Mouse (Mus musculus) kidney, adult 18-20 months (tissue): Measurements from ENCODE around the gene Card10.

ENCODE experiments used
- DNase-seq: peaks from one replicate; pipeline ENCODE4 v3.0.0; 2021

The Card10 gene

DNA sequence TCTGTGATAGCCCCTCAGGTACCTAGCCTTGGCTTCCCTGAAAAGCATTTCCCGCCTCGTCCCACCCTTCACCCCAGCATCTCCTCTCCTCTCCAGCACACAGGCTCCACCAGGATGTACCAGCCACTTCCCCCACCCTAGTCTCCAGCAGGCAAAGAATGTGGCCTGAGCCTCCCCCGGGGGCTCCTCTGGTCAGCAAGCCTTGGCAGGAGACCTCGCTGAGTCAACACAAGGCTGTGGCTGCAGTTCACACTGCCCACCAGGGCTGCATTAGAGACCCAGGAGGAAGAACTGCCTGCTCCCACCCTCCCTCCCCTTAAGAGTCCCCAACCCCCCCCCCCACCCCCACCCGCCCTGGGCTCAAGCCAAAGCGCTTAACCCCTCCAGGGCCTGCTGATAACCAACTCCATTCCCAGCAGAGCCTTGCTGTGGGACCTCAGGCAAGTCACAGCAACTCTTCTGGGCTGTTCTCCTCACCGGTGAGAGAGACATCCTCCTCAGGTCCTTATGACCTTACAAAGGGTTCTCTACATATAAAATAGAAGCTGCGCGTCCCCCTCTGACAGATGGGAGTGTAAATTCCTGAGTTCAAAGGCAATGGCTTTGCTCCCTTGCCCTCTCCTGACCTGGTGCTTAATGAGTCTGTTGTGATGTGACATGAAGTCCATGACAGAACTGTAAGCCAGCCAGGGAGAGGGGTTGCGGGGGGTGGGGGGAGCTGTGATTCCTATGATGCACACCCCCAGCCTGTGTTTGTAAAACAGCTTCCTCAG lies 31.6 kb upstream of the Card10 start:
- peak; percentile 28 for DNase-seq

DNA sequence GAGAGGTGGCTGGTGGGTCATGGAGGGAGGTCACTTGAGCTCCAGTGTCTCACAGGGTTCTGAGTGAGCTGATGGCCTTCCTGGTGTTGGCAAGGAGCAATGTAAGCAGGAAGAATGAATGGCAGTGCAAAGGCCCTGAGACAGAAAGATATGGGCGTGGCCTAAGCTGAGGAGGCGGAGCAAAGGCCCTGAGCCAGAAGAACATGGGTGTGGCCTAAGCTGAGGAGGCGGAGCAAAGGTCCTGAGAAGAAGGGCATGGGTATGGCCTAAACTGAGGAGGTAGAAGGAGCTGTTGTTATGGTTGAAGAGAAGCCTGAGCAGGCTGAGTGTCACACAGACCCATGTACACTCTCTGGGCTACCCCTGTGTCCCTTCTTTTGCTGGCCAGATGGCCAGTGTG lies 30.7 kb upstream of the Card10 start:
- DNase-seq = peak; percentile 18

DNA sequence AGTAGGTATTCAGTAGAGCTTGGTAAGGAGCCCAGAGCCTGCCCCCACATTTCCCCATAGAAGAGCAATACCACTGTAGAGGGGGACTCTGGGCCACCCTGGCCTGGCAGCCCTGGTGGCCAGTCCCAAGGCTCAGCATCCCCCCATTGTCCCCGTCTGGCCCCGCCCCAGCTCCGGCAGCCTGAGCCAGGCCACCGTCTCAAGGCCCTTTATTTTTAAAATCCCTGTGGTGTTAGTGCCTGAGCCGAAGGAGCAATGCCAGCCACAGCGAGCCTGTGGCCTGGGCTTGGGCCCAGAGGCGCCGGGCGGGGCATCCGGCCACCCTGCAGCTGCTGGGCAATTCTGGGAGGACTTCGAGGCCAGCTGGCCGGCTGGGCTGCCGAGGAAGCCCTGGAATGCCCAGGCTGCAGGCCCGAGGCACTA lies 29.9 kb upstream of the Card10 start:
- peak; percentile 78 for DNase-seq

DNA sequence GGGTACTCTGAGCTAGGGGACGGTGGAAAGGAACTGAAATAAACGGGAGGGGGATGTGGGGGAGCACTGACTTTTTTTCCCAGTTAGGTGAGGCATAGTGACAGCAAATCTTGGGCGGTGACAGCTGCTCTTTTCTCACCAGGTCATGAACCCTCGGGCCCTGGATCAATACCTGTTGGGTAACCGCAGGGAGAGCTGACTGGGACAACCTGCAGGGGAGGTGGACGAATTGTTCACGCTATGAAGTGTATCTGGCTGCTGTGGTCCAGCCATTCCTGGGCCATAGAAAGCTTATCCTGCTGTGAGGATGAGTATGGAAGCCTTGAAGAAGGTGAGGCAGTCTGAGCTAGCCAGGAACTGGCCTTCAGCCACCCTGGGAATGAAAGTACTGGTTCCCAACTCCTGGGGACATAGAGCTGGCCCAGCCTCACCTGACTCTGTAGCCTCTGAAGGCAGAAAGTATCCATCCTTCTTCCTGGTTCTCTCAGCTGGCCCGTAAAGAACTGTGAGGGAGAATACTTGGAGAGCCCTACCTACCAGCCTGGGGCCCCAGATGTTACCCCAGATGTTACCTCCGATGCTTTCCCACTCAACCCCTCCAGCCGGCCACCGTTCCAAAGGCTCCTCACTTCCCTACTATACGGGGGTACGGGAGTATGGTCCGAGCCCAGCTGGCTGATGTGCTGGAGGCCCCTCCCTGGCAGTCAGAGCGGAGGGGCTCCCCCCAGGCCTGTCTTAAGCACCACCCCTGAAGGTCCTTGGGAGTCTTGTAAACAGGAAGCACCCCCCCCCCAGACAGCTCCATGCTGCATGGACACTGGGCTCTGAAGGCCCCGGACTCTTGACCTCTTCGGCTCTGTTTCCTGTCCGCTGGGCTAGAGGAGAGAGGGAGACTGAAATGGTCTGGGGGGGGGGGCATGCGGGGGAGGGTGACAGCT lies 29.1 kb upstream of the Card10 start:
- no peak for DNase-seq

DNA sequence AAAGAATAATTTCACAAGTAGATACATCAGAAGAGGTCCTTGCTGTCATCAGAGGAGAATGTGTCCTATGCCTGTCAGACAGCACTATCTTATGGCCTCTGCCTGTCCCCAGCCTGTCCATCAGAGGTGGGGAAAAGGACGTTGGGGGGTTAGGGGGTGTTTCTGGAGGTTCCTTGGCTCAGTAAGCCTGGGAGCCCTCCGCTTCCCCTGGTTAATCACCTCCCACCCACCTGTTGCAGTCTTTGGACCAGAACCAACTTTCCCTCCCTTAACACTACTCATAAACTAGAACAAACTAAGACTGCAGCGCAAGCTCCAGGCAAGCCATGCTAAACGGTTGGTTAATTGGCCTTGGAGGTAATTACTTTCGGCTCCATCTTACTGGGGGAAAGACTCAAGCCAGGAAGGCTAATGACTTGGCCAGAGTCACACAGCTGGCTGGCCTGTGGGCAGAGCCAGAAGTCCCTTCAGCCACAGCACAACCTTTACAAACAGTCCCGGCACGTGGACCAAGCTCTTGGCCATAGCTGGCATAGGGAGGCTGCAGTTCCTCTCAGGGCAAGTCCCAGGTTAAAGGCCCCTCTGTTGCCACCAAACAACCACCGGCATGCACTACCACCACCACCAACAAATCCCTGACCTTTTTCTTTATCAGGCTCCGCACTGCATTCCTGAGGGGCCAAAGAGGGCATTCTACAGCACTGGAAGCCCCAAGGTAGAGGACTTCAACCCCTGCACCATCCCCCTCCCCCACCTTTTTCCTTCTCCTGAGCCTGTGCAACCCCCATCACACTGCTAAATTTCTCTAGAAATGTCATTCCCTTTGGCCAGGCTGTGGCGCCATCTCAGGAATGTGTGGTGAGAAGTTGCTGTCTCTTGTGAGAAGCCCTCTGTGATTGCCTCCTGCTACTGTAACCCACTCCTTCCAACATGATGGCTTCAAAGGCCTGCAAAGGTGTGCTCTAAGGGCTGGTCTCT lies 28.2 kb upstream of the Card10 start:
- peak; percentile 42 for DNase-seq

DNA sequence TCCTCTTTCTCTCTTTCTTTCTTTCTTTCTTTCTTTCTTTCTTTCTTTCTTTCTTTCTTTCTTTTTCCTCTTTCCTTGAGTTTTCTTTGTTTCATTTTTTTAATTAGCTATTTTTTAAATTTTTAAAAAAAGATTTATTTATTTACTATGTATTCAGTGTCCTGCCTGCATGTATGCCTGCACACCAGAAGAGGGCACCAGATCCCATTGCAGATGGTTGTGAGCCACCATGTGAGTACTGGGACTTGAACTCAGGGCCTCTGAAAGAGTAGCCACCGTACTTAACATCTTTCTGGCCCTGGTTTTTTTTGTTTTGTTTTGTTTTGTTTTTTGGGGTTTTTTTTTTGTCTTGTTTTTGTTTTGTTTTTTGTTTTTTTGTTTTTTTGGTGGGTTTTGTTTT lies 26.8 kb upstream of the Card10 start:
- DNase-seq = no peak

DNA sequence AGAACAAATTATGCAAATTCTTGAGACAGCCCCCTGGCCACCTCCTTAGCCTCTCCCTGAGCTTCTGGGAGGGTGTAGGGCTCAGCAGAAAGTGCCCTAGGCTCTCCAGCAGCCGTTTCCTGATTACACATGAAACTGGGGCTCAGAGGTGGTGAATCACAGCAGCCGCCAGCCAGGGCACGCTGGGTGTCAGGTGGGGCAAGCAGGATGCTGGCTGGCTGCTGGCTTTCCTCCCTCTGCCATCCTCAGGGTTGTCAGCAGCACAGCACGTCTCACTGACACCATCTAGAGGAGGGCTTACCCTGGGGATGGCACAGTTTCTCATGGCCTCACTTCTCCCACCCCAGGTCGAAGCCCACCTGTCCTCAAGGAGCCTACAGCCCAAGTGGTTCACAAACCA lies 25.5 kb upstream of the Card10 start:
- DNase-seq = no peak

DNA sequence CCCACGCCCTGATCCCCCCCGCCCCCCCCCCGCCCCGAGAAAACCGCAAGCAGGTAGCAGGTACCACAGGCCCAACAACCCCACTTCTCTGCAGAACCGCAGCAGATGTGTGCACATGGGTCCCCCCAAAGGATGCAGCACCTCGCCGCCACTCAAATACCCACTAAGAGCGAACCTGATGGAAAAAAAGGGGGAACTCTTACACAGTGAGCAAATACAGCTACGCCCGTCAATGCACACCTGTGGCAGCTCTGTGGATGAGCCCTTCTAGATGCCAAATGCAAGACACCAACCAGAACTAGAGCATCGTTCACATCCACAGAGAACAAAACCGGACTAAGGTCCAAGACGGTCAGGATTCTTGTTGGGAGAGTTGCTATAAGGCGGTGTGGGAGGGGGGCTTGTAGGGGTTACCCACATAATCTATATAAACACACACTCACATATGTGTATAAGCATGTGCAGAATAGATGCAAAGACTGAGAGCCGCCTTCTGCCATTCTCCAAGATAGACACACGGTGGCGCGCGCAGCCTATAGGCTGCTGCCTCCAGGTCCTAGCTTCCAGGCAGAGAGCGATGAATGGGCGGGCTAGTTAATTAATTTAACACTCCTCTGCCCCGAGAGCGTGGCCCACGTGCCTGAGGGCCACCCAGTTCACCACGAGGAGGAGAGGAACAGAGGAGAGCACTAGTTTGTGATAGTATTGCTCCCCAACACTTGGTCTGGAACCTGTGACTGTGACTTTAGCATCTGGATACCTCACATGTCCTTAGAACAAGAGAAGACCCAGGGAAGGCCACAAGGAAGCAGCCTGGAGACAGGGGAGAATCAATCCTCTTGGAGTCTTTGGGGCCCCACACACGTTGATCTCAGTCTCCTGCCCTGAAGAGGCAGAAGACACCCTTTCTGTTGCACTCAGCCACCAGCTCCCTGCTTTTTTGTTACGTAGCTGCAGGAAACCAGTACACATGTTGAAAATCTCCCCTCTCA lies 23.7 kb upstream of the Card10 start:
- peak; percentile 82 for DNase-seq

DNA sequence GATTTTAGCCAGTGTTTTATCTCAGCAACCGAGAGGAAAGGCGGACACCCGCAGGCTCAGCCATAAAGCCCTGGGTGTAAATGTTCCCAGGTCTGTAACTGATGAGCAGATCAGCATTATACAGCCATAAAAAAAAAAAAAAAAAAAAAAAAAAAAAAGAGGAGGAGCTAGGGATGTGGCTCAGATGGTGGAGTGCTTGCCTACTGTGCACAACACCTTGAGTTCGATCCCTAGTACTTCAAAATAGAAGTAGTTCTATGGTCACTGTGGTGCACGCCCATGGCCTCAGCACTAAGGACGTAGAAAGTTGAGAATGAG lies 13.2 kb upstream of the Card10 start:
- DNase-seq = no peak

DNA sequence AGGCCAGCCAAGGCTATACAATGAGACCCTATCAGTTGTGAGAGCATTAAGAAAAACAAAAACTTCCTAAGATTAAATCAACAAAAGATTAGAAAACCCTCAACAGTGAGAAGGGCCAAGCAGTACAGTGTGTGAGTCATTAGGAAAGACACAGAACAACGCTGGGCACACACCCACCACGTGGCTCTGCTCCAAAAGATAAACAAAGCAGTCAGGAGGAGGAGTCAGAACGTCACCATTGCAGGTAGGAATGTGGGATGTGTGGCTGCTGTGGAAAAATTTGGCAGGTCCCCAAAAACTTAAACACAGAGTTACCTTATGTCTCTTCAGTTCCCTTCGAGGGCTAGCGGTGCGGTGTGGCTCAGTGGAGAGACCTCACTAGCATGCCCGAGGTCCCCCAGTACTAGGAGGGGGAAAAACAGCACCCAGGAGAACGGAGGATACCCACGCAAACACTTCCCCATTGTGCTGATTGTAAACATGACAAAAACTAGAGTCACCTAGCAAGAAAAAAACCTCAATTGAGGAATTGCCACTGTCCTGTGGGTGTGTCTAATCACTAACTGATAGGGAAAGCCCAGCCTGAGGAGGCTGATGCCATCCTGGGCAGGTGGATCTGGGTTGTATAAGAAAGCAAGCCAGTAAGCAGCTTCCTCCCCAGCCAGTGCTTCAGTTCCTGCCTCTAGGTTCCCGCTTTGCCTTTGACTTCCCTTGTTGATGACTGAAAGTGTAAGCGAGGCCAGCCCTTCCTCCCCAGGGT lies 12.7 kb upstream of the Card10 start:
- DNase-seq = no peak

DNA sequence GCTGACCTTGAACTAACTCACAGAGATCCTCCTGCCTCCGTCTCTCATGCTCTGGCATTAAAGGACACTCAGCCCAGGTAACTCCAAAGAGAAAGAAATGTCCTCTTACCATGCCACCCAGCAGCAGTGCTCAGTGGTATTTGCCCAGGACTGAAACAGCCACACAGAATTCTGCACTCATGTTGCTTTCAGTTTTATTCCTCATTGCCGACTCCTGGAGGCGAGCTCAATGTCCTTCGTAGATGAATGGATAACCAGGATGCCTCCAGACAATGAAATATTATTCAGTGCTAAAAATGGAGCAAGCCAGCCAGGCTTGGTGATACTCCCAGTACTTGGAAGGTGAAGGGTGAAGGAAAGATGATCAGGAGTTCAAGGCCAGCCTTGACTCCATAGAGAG lies 10.8 kb upstream of the Card10 start:
- DNase-seq = no peak

DNA sequence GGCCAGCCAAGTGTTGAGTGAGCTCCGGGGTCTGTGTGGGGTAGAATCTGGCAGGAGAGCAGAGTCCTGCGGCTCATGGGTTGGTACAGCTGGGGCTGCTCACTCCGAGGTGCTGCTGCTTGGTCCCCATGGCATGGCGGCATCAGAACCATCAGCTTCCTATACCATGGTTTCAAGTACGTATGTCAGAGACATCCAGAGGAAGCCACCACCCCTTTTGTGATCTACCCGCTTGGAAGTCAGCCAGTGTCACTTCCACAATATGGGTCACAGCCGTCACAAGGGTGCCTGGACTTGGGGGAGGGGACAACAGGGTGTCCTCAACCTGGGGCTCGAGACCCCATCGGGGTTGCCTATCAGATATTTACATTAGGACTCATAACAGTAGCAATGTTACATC lies 7.3 kb upstream of the Card10 start:
- DNase-seq = no peak

DNA sequence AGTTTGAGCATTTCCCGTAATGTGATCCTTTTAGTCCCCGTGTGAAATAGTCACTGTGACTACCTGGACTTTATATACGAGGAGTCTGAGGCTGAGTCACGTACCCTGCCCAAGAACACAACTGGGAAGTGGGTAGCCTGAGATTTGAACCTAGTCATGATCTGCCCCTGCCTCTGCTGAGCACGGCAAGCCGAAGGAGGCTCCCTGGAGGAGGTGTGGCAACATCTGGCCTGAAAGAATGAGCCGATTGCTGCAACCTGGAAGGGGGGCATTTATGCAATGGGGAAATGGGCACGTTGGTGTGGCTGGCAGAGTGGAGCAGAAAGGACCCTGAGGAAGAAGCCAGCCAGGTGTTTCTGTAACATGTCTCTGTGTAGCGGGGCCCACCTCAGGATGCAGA lies 6.9 kb upstream of the Card10 start:
- DNase-seq = no peak

DNA sequence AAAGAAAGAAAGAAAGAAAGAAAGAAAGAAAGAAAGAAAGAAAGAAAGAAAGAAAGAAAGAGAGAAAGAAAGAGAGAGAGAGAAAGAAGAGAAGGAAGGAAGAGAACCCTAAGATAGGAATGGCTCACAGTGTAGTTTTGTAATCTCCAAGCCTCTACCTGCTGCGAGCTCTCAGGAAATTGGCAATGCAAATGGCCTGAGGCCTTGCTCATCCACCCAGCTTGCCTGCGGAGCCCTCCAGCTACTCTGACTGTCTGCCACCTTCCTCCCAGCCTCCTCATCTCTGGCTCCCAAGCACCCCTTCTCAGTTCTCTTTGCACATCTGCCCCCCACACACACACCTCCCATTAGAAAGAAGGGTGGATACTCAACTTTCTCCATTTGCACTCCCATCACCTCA lies 6.1 kb upstream of the Card10 start:
- no peak for DNase-seq

DNA sequence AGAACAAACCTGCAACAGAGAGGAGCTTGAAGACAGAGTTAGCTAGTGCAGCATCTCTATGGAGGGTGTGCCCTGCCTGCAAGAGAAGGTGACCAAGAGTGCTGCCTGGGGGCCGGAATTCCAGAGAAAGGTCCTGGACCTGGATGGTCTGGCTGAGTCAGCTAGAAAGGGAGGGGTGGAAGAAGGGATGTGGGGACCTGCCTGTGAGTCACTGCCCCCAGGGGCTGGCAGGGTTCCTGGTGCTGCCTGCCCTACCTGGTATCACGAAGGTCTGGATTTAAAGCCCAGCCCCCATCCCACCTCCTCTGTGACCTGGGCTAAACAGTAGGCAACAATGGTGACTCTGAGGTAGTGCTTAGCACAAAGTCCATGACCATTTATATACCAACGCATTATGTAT lies 4.3 kb upstream of the Card10 start:
- no peak for DNase-seq

DNA sequence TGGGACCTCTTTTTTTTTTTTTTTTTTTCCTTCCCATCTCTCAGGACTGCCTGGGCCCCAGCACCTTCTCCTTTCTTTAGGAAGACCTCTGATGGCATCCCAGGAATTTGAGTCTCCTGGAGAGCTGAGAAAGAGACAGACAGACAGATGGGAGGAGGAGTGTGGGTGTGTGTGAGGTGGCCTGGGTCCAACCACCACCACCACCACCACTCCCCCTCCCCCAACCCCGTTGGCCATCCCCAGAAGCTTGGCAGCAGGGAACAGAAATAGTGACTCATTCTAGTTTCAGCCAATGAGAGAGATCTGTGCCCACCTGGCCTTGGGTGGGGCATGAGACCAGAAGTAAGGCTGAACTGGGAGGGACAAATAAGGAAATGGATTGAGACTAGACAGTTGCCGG lies 3.8 kb upstream of the Card10 start:
- no peak for DNase-seq

DNA sequence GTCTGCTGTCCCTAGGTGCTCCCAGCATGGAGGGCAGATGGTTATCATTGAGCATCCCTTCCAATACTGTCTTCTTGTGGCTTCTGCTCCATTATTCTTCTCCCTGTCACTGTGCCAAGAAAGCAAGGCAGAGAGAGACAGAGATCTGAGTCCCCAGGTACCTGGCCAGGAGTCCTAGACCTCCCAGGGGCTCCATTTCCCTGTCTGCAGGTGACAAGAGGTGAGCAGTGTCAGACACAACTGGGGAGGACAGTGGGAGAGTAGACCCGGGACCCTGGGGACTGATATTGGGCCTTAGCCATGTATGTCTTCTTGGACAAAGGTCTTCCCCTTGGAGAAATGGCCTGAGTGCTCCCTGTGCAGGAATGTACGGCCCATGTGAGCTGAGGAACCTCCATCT lies 2.5 kb upstream of the Card10 start:
- DNase-seq = no peak

DNA sequence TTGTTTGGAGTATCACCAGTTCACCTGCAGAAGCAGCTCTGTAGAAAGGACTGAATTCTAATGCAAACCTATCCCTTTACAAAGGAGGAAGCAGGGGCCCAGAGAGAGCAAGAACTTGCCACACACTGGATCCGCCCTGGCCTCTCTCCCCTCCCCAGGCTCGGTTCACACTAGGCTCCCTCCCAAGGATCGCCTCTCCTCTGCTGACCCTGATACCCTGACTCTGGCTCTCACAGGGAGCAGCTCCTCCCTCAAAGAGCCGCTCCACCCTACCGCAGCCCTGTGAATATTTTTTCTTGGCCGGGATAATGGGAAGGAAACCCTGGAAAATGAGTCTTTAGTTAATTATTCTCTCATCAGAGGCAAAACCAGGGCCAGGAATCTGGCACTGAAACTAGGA lies 1.5 kb upstream of the Card10 start:
- peak; percentile 67 for DNase-seq

DNA sequence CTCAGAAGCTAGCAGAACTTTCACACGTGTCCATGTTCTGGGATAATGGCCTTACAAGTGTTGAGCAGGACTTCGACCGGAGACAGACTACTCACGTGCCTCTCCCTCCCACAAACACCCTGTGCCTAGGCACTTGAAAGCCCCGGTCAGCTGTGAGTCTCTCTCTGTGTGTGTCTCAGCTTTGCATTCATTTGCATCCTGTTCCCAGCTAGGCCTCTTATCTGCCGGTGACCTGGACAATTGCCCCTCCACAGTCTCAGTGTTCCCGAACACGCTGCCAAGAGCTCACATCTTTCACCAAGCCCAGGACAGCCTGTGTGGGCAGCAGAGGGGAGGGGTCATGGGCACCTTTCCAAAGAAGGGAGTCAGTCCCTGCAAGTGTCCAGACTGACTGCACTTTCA lies 658 bp upstream of the Card10 start:
- peak; percentile 77 for DNase-seq

DNA sequence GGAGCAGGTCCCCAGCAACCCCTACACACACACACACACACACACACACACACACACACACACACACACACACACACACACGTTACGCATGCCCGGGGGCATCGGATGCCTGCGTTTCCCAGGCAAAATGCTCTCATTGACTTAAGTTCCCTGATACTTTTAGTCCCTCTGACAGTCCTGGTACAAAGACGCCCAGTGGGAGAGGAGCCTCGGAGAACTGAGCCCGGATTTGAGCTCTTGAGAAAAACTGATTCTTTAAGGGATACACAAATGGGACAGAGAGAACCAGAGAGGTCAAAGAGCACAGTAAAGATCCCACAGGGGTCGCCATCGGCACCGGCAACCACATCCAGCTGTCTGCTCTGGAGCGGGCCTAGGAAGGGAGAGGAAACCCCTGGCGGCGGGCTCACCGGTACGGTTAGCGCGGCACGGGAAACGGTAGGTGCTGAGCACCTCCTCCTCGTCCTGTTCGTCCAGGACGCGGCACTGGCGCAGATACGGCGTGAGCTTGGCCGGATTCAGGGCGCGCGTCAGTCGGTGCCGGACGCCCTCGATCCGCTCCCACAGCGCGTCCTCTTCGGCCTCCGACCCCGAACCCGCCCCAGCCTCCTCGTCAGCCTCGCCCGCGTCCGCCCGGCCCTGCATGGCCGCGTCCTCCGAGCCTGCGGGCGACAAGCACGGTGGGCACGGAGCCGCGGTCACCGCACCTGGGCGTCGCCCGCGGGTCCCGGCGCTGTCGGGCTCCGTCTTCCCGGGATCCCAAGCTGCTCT lies 686 bp downstream of the Card10 start:
- DNase-seq = peak; percentile 60
